Mouse (Mus musculus): ENCODE data around the gene Asic3. TPM values are rescaled to one million over a fixed set of nuclear protein-coding genes. Genes with fewer than 3 reads are reported as not detected.

Asic3 gene
- total and polyA plus RNA-seq, 3 experiments, result 0.05 TPM; not detected in 2

- no peak for ATAC-seq (ENCODE audit: extremely low read depth, insufficient number of reproducible peaks, low FRiP score, poor library complexity, severe bottlenecking)
- no peak for DNase-seq (ENCODE audit: low spot score)
- Histone ChIP-seq H3K4me1 (ENCODE audit: insufficient read depth, low read depth, low read length) (peaks cover 3% of the 10 kb centered on the region), H3K36me3 (replicated peaks) (no peaks in the 10 kb centered on the region), H3K27me3 (ENCODE audit: insufficient read depth, low read length) (peaks cover 82% of the 10 kb centered on the region), H3K9me3 (replicated peaks) (no peaks in the 10 kb centered on the region), H3K4me3 (ENCODE audit: low read depth, low read length) (no peak overlapping the region)
- no peak for TF ChIP-seq CTCF (IDR thresholded peaks at IDR 0.05; ENCODE audit: low read depth, low read length)
- no peak for TF ChIP-seq POLR2AphosphoS5 (IDR thresholded peaks at IDR 0.05; ENCODE audit: insufficient replicate concordance, low read depth, low read length)
- TF ChIP-seq GATA1 (IDR thresholded peaks at IDR 0.05; ENCODE audit: borderline replicate concordance, low read length), result no peak
- TF ChIP-seq TAL1 (conservative IDR thresholded peaks at IDR 0.05; ENCODE audit: low read depth, low read length), result no peak
- TF ChIP-seq GATA2 (IDR thresholded peaks at IDR 0.05; ENCODE audit: borderline replicate concordance, low read depth, low read length), result no peak
Measured at GRCm38 (mm10) chr5:24366426-24366825, 46.8 kb upstream of the Asic3 start.

DNA sequence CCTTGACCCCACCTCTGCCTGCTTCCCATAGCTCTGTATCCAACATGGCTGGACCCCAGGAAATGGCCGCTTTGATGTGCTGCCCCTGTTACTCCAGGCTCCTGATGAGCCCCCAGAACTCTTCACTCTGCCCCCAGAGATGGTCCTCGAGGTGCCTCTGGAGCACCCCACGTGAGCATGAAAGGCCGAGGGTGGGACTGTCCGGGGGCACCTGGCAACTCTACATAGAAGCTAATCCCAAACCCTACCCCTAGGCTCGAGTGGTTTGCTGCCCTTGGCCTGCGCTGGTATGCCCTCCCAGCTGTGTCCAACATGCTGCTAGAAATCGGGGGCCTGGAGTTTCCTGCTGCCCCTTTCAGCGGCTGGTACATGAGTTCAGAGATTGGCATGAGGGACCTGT lies 43.4 kb upstream of the Asic3 start:
- TF ChIP-seq CTCF (IDR thresholded peaks at IDR 0.05; ENCODE audit: low read depth, low read length), result no peak
- no peak for TF ChIP-seq GATA2 (IDR thresholded peaks at IDR 0.05; ENCODE audit: borderline replicate concordance, low read depth, low read length)
- TF ChIP-seq TAL1 (conservative IDR thresholded peaks at IDR 0.05; ENCODE audit: low read depth, low read length), result no peak
- TF ChIP-seq POLR2AphosphoS5 (IDR thresholded peaks at IDR 0.05; ENCODE audit: insufficient replicate concordance, low read depth, low read length), result no peak
- TF ChIP-seq GATA1 (IDR thresholded peaks at IDR 0.05; ENCODE audit: borderline replicate concordance, low read length), result no peak
- no peak for DNase-seq (ENCODE audit: low spot score)
- Histone ChIP-seq H3K4me1 (ENCODE audit: insufficient read depth, low read depth, low read length) (peaks cover 3% of the 10 kb centered on the region), H3K9me3 (replicated peaks) (no peaks in the 10 kb centered on the region), H3K4me3 (ENCODE audit: low read depth, low read length) (no peak overlapping the region), H3K36me3 (replicated peaks) (no peaks in the 10 kb centered on the region), H3K27me3 (ENCODE audit: insufficient read depth, low read length) (peaks cover 70% of the 10 kb centered on the region)
- no peak for ATAC-seq (ENCODE audit: extremely low read depth, insufficient number of reproducible peaks, low FRiP score, poor library complexity, severe bottlenecking)

- DNase-seq (ENCODE audit: low spot score), result no peak
- TF ChIP-seq CTCF (IDR thresholded peaks at IDR 0.05; ENCODE audit: low read depth, low read length) (no peak), TAL1 (conservative IDR thresholded peaks at IDR 0.05; ENCODE audit: low read depth, low read length) (no peak), GATA1 (IDR thresholded peaks at IDR 0.05; ENCODE audit: borderline replicate concordance, low read length) (no peak), POLR2AphosphoS5 (IDR thresholded peaks at IDR 0.05; ENCODE audit: insufficient replicate concordance, low read depth, low read length) (no peak), GATA2 (IDR thresholded peaks at IDR 0.05; ENCODE audit: borderline replicate concordance, low read depth, low read length) (no peak)
- ATAC-seq (ENCODE audit: extremely low read depth, insufficient number of reproducible peaks, low FRiP score, poor library complexity, severe bottlenecking), result no peak
- Histone ChIP-seq H3K9me3 (replicated peaks) (no peaks in the 10 kb centered on the region), H3K4me1 (ENCODE audit: insufficient read depth, low read depth, low read length) (no peaks in the 10 kb centered on the region), H3K27me3 (ENCODE audit: insufficient read depth, low read length) (peaks cover 67% of the 10 kb centered on the region), H3K4me3 (ENCODE audit: low read depth, low read length) (no peak overlapping the region), H3K36me3 (replicated peaks) (no peaks in the 10 kb centered on the region)
Measured at GRCm38 (mm10) chr5:24373807-24374206, 39.4 kb upstream of the Asic3 start.

- H3K27me3 ChIP-seq (ENCODE audit: insufficient read depth, low read length), result peaks cover 68% of the 10 kb centered on the region
- DNase-seq (ENCODE audit: low spot score), result no peak
- ATAC-seq (ENCODE audit: extremely low read depth, insufficient number of reproducible peaks, low FRiP score, poor library complexity, severe bottlenecking), result no peak
- no peaks in the 10 kb centered on the region for H3K36me3 ChIP-seq (replicated peaks)
- TF ChIP-seq CTCF (IDR thresholded peaks at IDR 0.05; ENCODE audit: low read depth, low read length), result no peak
- no peak for TF ChIP-seq POLR2AphosphoS5 (IDR thresholded peaks at IDR 0.05; ENCODE audit: insufficient replicate concordance, low read depth, low read length)
- TF ChIP-seq GATA1 (IDR thresholded peaks at IDR 0.05; ENCODE audit: borderline replicate concordance, low read length), result no peak
- TF ChIP-seq TAL1 (conservative IDR thresholded peaks at IDR 0.05; ENCODE audit: low read depth, low read length), result no peak
- TF ChIP-seq GATA2 (IDR thresholded peaks at IDR 0.05; ENCODE audit: borderline replicate concordance, low read depth, low read length), result no peak
- H3K4me1 ChIP-seq (ENCODE audit: insufficient read depth, low read depth, low read length), result no peaks in the 10 kb centered on the region; the same call in 1 of the 2 replicates
- no peak overlapping the region for H3K4me3 ChIP-seq (ENCODE audit: low read depth, low read length)
- H3K9me3 ChIP-seq (replicated peaks), result no peaks in the 10 kb centered on the region
Measured at GRCm38 (mm10) chr5:24374216-24374615, 39.0 kb upstream of the Asic3 start.

GRCm38 (mm10) chr5:24374666-24375328 lies 38.4 kb upstream of the Asic3 start:
- Histone ChIP-seq H3K27me3 (ENCODE audit: insufficient read depth, low read length) (peaks cover 68% of the 10 kb centered on the region), H3K36me3 (replicated peaks) (no peaks in the 10 kb centered on the region), H3K4me3 (ENCODE audit: low read depth, low read length) (no peak overlapping the region), H3K9me3 (replicated peaks) (no peaks in the 10 kb centered on the region), H3K4me1 (ENCODE audit: insufficient read depth, low read depth, low read length) (no peaks in the 10 kb centered on the region; the same call in 1 of the 2 replicates)
- TF ChIP-seq GATA2 (IDR thresholded peaks at IDR 0.05; ENCODE audit: borderline replicate concordance, low read depth, low read length) (no peak), GATA1 (IDR thresholded peaks at IDR 0.05; ENCODE audit: borderline replicate concordance, low read length) (no peak), CTCF (IDR thresholded peaks at IDR 0.05; ENCODE audit: low read depth, low read length) (no peak)
- no peak for DNase-seq (ENCODE audit: low spot score)
- no peak for ATAC-seq (ENCODE audit: extremely low read depth, insufficient number of reproducible peaks, low FRiP score, poor library complexity, severe bottlenecking)

GRCm38 (mm10) chr5:24378700-24379099 lies 34.5 kb upstream of the Asic3 start:
- Histone ChIP-seq H3K27me3 (ENCODE audit: insufficient read depth, low read length) (peaks cover 57% of the 10 kb centered on the region), H3K4me3 (ENCODE audit: low read depth, low read length) (no peak overlapping the region), H3K4me1 (ENCODE audit: insufficient read depth, low read depth, low read length) (peaks cover 34% of the 10 kb centered on the region), H3K9me3 (replicated peaks) (no peaks in the 10 kb centered on the region), H3K36me3 (replicated peaks) (no peaks in the 10 kb centered on the region)
- DNase-seq (ENCODE audit: low spot score) (no peak), ATAC-seq (ENCODE audit: extremely low read depth, insufficient number of reproducible peaks, low FRiP score, poor library complexity, severe bottlenecking) (no peak)
- TF ChIP-seq GATA2 (IDR thresholded peaks at IDR 0.05; ENCODE audit: borderline replicate concordance, low read depth, low read length) (no peak), GATA1 (IDR thresholded peaks at IDR 0.05; ENCODE audit: borderline replicate concordance, low read length) (no peak), TAL1 (conservative IDR thresholded peaks at IDR 0.05; ENCODE audit: low read depth, low read length) (no peak), POLR2AphosphoS5 (IDR thresholded peaks at IDR 0.05; ENCODE audit: insufficient replicate concordance, low read depth, low read length) (no peak), CTCF (IDR thresholded peaks at IDR 0.05; ENCODE audit: low read depth, low read length) (no peak)

All from G1E (cell line).